Mouse (Mus musculus) spleen, postnatal 10 days (tissue): ENCODE results near the gene Smarcd3.

Experiments
- DNase-seq, 2 experiments: peaks; one replicate each; pipeline ENCODE4 v3.0.0; 2021 to 2022; ENCODE audit warnings: low spot score in 2 of 2

Gene Smarcd3

DNA sequence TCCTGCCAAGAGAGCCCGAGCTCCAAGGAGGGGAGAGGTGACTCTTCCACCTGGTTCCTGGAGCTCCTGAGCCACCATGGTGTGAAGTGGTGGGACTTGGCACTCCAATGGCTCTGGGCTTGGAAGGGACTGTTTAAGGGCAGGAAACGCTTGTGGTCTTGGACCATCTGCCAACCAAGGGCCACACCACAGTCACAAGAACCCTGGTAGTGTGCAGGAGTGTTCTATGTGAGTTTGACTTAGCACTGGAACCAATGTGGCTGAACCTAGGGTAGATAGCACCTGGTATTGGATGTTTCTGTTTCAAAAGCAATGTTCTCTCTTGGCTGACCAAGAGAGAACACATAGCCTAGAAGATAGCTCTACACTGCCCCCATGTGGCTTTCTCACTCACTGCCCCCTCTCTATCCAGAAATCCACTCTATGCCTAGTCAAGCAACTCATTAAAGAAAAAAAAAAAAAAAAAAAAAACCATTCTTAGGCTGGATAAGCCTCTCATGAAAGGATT, 26.9 kb downstream of the Smarcd3 start:
- DNase-seq = peak; percentile 46 to 80

DNA sequence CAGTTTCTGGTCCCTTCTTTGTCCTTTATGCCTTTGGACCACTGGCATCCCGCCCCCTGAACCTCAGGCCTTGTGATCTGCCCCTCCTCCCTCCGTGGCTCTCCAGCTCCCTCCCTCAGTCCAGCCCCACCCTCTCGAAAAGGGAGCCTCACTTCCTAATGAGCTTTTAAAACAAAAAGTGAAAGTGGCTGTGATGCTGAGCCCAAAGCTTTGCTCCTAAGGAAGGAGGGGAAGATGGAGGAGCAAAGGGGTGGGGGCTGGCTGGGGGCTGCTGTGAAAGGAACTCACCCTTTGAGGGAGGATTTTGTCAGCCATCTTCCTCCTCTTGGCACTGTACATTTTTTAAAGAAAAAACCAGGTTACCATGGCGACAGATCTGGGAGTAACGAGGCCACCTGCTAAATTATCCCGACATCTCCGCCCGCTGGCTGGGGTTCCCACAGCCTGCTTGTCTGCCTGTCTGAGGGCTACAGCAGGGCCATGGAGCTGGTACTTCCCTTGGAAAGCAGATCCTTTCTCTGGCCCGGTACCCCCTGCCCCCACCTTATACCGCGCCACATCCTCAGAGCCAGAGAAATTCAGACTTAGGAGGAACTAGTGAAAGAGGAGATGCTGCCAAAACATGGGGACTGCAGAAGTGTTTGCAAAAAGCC, 27.6 kb downstream of the Smarcd3 start:
- DNase-seq = no peak

DNA sequence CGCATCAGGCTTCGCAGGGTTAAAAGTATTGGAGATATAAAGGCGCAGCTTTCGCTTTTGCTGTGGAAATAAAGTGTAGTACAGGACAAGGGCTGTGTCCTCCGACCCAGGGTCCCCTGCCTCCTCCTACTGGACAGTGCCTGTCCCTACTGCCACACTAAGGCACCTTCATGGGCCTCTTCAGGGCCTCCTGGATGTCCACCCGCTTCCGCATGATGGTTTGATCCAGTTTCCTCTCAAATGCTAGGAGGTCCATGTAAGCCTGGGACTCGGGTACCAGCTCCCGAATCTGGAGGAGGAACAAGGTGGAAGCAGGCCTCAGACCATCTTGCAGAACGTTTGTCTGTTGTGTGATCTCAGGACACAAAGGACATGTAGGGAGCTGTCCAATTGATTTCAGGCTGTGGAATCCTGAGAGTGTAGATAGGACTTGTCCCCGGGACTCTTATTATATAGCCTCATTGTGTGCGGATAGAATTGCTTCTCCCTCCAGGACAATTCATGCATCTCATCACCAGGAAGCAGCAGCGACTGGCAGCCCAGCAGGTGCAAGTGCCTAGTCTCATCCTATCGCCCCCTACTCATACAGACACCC, 28.3 kb downstream of the Smarcd3 start:
- DNase-seq = no peak

DNA sequence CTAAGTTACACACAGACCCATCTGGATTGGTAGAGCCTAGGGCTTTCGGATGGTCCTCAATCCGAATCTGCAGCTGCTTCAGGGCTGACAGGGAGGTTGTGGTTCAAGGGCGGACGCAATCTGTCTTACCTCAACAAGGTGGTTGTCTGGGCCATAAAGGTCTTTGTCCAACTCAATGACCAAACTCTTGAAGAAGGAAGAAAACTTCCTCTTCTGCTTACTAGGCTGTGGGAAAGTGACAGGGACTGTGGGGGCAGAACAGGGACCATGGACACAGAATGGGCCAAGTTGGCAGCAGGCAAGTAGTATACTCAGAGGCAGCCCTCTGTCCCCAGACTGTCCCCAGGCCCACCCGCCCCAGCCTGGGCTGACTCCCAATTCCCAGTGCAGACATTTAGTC, 28.9 kb downstream of the Smarcd3 start:
- no peak for DNase-seq

GRCm38 (mm10) chr5:24594346-24594745, 29.9 kb downstream of the Smarcd3 start:
- DNase-seq = no peak

DNA sequence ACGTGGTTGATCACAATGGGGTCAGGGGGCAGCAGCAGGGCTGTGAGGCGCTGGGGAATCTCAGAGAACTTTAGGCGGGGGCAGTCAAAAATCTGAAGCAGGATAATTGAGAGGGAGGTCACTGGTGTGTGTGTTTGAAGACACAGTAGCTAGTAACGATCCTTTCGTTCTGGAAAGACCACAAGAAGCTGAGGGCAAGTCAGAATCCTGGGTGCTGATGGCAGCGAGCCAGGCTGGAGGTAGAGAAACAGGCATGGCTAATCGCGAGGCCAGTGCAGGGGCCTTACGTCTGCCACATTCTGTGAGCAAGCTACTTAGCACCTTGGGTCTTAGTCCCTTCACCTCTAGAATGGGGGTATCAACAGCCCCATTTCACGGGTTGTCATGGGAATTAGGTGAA, 30.3 kb downstream of the Smarcd3 start:
- no peak for DNase-seq

GRCm38 (mm10) chr5:24593230-24593629, 31.0 kb downstream of the Smarcd3 start:
- no peak for DNase-seq

- no peak for DNase-seq
Observed at GRCm38 (mm10) chr5:24592471-24593160, 31.6 kb downstream of the Smarcd3 start.

DNA sequence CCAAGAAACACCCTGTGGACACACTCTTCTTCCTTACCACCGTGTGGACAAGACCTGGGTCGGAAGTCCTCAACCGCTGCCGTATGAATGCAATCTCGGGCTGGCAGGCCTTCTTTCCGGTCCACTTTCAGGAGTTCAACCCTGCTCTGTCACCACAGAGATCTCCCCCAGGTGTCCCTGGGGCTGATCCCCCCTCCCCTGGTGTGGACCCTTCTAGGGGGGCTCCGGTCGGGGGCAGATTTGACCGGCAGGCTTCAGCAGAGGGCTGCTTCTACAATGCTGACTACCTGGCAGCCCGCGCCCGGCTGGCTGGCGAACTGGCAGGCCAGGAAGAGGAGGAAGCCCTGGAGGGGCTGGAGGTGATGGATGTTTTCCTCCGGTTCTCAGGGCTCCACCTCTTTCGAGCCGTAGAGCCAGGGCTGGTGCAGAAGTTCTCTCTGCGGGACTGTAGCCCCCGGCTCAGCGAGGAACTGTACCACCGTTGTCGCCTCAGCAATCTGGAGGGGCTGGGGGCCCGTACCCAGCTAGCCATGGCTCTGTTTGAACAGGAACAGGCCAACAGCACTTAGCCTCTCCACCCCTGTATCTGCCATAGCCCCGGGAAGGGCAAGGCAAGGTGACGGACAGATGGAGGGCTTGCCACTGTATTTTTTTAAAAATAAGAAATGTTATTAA, 32.3 kb downstream of the Smarcd3 start:
- DNase-seq = no peak

DNA sequence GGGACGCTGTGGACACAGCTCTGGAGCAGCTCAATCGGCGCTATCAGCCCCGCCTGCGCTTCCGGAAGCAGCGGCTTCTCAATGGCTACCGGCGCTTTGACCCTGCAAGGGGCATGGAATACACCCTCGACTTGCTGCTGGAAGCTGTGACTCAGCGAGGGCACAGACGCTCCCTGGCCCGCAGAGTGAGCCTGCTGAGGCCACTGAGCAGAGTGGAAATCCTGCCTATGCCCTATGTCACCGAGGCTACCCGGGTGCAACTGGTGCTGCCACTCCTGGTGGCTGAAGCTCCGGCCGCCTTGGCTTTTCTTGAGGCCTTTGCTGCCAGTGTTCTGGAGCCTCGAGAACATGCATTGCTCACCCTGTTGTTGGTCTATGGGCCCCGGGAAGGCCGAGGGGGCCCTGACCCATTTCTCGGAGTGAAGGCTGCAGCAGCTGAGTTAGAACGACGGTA, 32.9 kb downstream of the Smarcd3 start:
- DNase-seq = no peak

- DNase-seq = no peak
Observed at GRCm38 (mm10) chr5:24589511-24590500, 34.4 kb downstream of the Smarcd3 start.

DNA sequence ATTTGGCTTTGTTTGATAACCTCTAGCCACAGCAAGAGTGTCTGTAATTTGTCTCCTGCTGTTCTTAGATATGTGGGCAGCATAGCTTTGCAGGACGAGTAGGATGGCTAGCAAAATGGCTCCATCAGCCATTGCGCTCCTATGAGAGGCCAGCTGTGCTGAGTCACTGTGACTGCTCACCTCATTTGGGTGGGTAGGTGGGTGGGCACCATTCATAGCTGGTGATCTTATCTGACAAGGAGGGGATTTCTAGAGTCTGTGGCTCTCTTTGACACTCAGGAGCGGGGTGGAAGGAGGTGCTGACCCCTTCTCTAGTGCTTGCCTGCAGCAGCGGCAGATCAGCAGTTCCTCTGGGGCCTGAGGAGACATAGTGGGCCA, 37.0 kb downstream of the Smarcd3 start:
- no peak for DNase-seq

DNA sequence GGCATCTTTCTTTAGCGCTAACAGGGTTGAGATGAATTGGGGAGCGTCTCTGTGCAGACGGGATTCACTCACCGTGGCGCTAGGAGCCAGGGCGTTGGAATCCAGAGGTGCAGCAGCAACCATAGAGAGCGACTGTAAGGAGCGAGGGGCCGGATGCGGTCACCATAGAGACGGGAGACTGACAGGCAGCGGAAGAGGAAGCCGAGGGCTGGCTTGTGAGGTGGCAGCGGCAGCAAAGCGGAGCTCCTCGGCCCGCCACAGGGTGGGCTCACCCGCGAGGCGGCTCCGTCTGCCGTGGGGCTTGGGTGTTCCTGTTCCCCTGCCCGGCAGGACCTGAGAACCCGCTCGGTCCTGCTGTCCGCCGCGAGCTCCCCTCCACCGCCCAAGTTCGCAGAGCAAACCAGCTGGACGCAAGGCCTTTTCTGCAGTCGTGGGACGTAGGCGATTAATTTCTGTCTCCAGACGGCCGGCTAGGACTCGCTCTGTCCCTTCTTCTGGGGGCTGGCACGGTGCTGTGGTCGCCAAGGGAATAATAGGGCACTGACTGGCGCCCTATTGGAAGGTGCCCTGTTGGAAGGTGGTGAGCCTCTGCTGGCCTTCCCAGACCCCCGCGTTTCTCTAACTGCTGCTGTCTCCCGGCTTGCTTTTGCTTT, 37.5 kb downstream of the Smarcd3 start, which contains the start of gene Chpf2:
Gene Chpf2 (plus strand): TSS at position 195 of the 653 bp plus-strand sequence.
- peak; percentile 63 to 84 for DNase-seq

- no peak for DNase-seq
Observed at GRCm38 (mm10) chr5:24586106-24586505, 38.1 kb downstream of the Smarcd3 start.

DNA sequence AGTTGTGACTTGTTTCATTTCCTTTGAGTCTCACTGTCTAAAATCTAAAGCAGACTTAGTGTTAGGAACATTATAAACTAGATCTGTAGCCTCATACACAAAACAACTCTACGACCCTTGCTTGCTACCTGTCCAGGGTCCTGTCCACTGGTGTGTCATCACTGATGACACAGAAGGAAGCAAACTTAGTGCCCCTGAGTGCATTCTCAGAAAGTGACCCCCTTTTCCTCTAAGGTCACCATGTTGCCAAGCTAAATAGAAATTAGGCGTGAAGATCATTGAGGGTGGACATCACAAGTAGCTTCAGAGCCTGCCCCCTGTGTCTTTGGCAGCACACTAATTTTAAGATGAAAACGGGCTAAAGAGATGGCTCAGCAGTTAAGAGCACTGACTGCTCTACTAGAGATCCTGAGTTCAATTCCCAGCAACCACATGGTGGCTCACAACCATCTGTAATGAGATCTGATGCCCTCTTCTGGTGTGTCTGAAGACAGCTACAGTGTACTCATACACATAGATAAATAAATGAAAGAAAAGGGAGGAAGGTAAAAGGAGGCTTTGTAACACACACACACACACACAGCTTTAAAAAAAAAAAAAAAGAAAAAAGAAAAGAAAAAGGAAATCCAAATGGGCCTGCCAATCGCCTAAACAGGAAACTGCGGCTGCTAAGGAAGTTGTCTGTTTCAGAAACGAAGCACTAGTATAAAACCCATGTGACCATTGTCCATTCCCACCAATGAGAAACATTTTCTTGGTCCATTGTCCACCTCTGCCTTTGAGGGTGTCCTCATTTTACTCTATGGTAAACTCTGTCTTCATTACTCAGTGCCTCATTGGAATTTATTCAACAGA, 45.9 kb downstream of the Smarcd3 start:
- DNase-seq = no peak

DNA sequence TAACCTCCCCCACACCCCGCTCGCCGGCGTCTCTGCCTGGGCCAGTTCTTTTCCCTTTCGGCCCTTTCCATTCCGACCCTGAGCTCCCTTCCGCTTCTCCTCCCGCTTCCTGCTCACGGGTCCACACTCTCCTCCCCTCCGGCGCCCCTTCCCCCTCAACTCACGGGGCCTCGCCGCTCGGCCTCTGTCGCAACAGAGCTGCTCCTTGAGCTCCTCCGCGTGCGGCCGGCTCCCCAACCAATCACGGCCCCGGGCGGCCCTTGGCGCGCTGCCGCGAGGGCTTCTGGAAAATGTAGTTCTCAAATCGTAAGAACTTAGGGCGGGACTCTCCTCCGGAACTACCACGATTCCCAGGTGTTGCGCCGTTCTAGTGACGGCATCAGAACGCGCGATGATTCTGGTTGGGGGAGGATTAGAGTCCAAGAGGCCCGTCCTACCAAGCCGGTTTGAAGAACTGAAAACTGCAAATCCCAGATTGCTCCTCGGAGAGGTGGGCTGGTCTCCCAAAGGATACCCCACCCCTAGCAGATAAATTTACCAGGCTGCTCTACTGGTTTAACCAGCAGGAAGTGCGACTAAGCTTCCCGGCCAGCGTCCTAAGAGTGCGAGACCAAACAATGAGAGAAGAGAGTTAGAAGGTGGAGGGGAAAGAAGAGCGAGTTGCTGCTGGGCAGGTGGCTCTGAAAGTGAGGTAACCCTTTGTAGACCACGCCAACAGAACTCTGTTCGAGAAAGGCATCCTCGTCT, 46.9 kb downstream of the Smarcd3 start, which contains the start of gene Abcf2:
Gene Abcf2 (minus strand): TSS at position 285 of the 747 bp plus-strand sequence.
- peak; percentile 98 to 99 for DNase-seq

DNA sequence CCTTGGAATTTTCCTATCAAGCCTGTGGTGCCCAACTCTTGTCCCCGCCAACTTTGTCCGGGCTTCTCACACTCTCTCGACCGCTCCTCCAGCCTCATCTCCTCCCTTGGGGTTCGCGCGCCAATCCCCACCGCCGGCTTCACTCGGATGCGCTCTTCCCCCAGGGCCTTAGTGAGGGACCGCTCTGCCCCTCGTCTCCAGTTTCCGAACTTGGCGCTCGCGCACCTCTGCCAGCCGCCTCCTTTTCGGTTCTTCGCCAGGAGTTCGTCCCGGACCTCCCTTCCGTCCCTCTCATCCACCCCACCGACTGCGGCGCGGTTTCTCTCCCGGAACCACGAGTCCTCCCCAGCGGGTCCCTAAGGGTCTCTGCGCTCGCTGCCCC, 47.4 kb downstream of the Smarcd3 start:
- peak in 1 of 2 experiments; percentile 59 for DNase-seq

DNA sequence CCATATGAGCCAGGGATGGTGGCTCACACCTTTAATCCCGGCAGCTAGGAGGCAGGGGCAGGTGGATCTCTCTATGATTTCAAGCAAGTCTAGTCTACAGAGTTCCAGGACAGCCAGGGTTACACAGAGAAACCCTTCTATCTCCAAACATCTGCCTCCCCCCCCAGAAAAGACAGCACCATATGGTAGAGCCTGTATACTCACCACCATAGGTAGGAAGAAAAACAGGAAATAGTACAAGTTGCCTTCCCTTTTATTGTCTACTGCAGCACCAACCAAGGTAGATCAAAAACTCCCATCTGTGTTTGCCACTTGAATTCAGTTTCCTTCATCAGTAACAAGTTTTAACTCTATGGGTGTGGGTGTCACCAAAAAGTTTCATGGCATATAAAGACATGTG, 48.3 kb downstream of the Smarcd3 start:
- no peak for DNase-seq

DNA sequence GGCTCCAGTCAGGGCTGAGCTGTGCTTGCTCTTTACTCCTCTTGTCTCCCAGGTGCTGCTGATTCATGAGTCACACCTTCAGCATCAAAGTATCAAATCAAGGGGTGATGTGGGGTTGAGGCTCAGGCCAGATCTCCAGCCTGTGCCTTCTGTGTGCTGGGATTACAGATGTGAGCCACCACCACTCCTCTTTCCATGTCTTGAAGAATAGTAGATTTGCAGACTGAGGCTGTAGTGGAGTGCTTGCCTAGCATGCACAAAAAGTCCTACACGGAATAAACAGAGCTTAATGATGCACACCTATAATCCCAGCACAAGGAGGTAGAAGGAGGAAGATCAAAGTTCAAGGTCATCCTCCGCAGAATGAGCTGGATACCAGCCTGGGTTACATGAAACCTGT, 67.5 kb downstream of the Smarcd3 start, which contains the start of gene 4931409K22Rik:
Gene 4931409K22Rik (minus strand): TSS at position 101 of the 400 bp plus-strand sequence.
- no peak for DNase-seq
